Mouse (Mus musculus) liver, embryonic 14.5 days (tissue): ENCODE measurements around the gene Mylk.

Experiments used
- CTCF ChIP-seq: IDR thresholded peaks from 2 replicates; pipeline ENCODE4 v1.5.1; 2016; ENCODE audit warnings: antibody characterized with exemption, low read depth, control low read depth
- EP300 ChIP-seq: IDR thresholded peaks from 2 replicates; pipeline ENCODE4 v1.6.1; 2016; ENCODE audit warnings: antibody characterized with exemption, low read depth

GRCm38 (mm10) chr16:34770127-34770526 lies 25.1 kb downstream of the Mylk start:
- TF ChIP-seq CTCF (no peak), EP300 (no peak)
